Mouse (Mus musculus): ENCODE results near the gene Lcn9. TPM values are rescaled to one million over a fixed set of nuclear protein-coding genes. Genes with fewer than 3 reads are reported as not detected.

The Lcn9 gene
- polyA plus RNA-seq (2012; ENCODE audit: insufficient read depth, insufficient read length, missing spikeins): not detected in 2 replicates

GRCm38 (mm10) chr2:25822806-25823205 is at the start of gene Lcn9:
TSS of gene Lcn9 (plus strand) at chr2:25823153.
- Histone ChIP-seq H3K4me1 (ENCODE audit: control insufficient read depth, insufficient read depth, low read length) (peaks cover 4% of the 10 kb centered on the region; the same call in 1 of the 2 replicates), H3K4me3 (ENCODE audit: insufficient read depth, low read length) (no peak within 1 kb of the TSS), H3K27ac (ENCODE audit: insufficient read depth, low read depth, low read length) (no peak within 1 kb of the TSS)
- no peak for TF ChIP-seq CTCF (IDR thresholded peaks at IDR 0.05; ENCODE audit: low read depth, low read length)
- TF ChIP-seq POLR2A (IDR thresholded peaks at IDR 0.05; ENCODE audit: borderline replicate concordance, low read depth, low read length): no peak

- H3K4me3 ChIP-seq (ENCODE audit: insufficient read depth, low read length): no peak overlapping the region
- H3K4me1 ChIP-seq (ENCODE audit: control insufficient read depth, insufficient read depth, low read length): no peaks in the 10 kb centered on the region
- H3K27ac ChIP-seq (ENCODE audit: insufficient read depth, low read depth, low read length): no peak overlapping the region
- TF ChIP-seq CTCF (IDR thresholded peaks at IDR 0.05; ENCODE audit: low read depth, low read length) (no peak), POLR2A (IDR thresholded peaks at IDR 0.05; ENCODE audit: borderline replicate concordance, low read depth, low read length) (no peak)
Measured at GRCm38 (mm10) chr2:25773507-25773906, 49.4 kb upstream of the Lcn9 start.

GRCm38 (mm10) chr2:25774640-25775039 is 48.3 kb upstream of the Lcn9 start:
- Histone ChIP-seq H3K4me1 (ENCODE audit: control insufficient read depth, insufficient read depth, low read length) (no peaks in the 10 kb centered on the region), H3K4me3 (ENCODE audit: insufficient read depth, low read length) (no peak overlapping the region), H3K27ac (ENCODE audit: insufficient read depth, low read depth, low read length) (no peak overlapping the region)
- TF ChIP-seq POLR2A (IDR thresholded peaks at IDR 0.05; ENCODE audit: borderline replicate concordance, low read depth, low read length) (no peak), CTCF (IDR thresholded peaks at IDR 0.05; ENCODE audit: low read depth, low read length) (no peak)

DNA sequence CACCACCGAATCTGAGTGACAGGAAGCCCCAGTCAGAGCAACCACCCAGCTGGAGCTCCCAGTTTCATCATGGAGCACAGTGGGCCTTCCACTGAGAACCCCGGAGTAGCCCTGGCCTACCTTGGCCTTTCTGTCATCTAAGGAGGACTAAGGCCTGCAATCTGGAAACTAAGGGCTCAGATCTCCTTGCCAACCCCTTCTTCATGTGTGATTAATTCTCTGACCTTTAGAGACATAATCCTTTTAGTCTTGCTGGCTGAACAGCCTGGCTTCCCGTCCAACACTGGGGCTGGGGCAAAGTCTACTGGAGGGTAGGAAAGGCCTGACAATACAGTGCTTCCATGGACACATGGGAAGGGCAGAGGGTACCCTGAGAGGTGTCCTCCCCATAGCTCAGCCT is 47.0 kb upstream of the Lcn9 start:
- no peak overlapping the region for H3K4me3 ChIP-seq (ENCODE audit: insufficient read depth, low read length)
- H3K27ac ChIP-seq (ENCODE audit: insufficient read depth, low read depth, low read length): no peak overlapping the region
- H3K4me1 ChIP-seq (ENCODE audit: control insufficient read depth, insufficient read depth, low read length): no peaks in the 10 kb centered on the region
- TF ChIP-seq CTCF (IDR thresholded peaks at IDR 0.05; ENCODE audit: low read depth, low read length) (no peak), POLR2A (IDR thresholded peaks at IDR 0.05; ENCODE audit: borderline replicate concordance, low read depth, low read length) (no peak)

DNA sequence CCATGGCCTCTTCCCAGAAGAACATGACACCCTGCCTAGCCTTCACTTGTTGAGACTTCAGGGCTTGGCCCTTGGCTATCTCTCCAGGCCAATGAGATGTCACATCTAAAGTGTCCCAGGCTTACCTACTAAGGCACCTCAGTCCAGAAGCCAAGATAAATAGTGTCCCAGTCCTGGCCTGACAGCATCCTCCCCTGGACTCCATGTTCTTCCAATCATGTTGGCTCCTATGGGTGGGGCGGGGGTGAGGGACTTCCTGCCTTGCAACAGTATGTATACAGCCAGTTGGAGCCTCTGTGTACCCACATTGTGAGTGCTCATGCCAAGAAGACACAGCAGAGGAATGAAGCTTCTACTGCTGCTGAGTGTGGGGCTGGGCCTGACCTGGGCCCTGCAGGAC is 46.2 kb upstream of the Lcn9 start, which contains the start of gene Lcn11:
Lcn11 (plus strand) TSS at position 301 of the 400 bp plus-strand sequence.
- Histone ChIP-seq H3K27ac (ENCODE audit: insufficient read depth, low read depth, low read length) (no peak within 1 kb of the TSS), H3K4me1 (ENCODE audit: control insufficient read depth, insufficient read depth, low read length) (no peaks in the 10 kb centered on the region), H3K4me3 (ENCODE audit: insufficient read depth, low read length) (no peak within 1 kb of the TSS)
- TF ChIP-seq CTCF (IDR thresholded peaks at IDR 0.05; ENCODE audit: low read depth, low read length) (no peak), POLR2A (IDR thresholded peaks at IDR 0.05; ENCODE audit: borderline replicate concordance, low read depth, low read length) (no peak)

DNA sequence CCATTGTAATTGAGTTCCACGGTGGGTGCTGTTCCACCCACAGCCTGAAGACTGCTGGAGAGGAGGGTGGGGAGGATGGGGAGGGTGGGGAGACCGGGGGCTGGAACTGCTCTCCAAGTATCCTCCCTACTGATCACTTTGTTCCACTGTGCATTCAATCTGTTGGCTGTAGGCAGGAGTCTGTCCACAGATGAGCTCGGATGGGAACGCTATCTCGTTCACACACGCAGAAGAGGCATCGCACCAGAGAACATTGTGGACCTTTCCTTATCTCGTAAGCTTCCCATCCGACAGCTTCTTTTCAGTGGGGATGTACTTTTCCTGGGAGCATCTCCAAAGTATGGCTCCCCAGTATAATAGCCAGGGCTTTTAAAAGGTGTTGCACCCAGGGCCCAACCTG is 43.9 kb upstream of the Lcn9 start:
- TF ChIP-seq CTCF (IDR thresholded peaks at IDR 0.05; ENCODE audit: low read depth, low read length): no peak
- no peak for TF ChIP-seq POLR2A (IDR thresholded peaks at IDR 0.05; ENCODE audit: borderline replicate concordance, low read depth, low read length)
- no peak overlapping the region for H3K4me3 ChIP-seq (ENCODE audit: insufficient read depth, low read length)
- no peak overlapping the region for H3K27ac ChIP-seq (ENCODE audit: insufficient read depth, low read depth, low read length)
- H3K4me1 ChIP-seq (ENCODE audit: control insufficient read depth, insufficient read depth, low read length): no peaks in the 10 kb centered on the region

- no peak overlapping the region for H3K4me3 ChIP-seq (ENCODE audit: insufficient read depth, low read length)
- no peak for TF ChIP-seq CTCF (IDR thresholded peaks at IDR 0.05; ENCODE audit: low read depth, low read length)
- TF ChIP-seq POLR2A (IDR thresholded peaks at IDR 0.05; ENCODE audit: borderline replicate concordance, low read depth, low read length): no peak
- no peak overlapping the region for H3K27ac ChIP-seq (ENCODE audit: insufficient read depth, low read depth, low read length)
Measured at GRCm38 (mm10) chr2:25780921-25781320, 42.0 kb upstream of the Lcn9 start.

GRCm38 (mm10) chr2:25781957-25782356 is 41.0 kb upstream of the Lcn9 start, which contains the start of gene Gm13539:
TSS of gene Gm13539 (plus strand) at chr2:25782257.
- no peak within 1 kb of the TSS for H3K4me3 ChIP-seq (ENCODE audit: insufficient read depth, low read length)
- no peaks in the 10 kb centered on the region for H3K4me1 ChIP-seq (ENCODE audit: control insufficient read depth, insufficient read depth, low read length)
- no peak for TF ChIP-seq POLR2A (IDR thresholded peaks at IDR 0.05; ENCODE audit: borderline replicate concordance, low read depth, low read length)
- no peak for TF ChIP-seq CTCF (IDR thresholded peaks at IDR 0.05; ENCODE audit: low read depth, low read length)
- no peak within 1 kb of the TSS for H3K27ac ChIP-seq (ENCODE audit: insufficient read depth, low read depth, low read length)

More at GRCm38 (mm10) chr2:25780921-25781320, 42.0 kb upstream of the Lcn9 start:
- no peaks in the 10 kb centered on the region for H3K4me1 ChIP-seq (ENCODE audit: control insufficient read depth, insufficient read depth, low read length)

DNA sequence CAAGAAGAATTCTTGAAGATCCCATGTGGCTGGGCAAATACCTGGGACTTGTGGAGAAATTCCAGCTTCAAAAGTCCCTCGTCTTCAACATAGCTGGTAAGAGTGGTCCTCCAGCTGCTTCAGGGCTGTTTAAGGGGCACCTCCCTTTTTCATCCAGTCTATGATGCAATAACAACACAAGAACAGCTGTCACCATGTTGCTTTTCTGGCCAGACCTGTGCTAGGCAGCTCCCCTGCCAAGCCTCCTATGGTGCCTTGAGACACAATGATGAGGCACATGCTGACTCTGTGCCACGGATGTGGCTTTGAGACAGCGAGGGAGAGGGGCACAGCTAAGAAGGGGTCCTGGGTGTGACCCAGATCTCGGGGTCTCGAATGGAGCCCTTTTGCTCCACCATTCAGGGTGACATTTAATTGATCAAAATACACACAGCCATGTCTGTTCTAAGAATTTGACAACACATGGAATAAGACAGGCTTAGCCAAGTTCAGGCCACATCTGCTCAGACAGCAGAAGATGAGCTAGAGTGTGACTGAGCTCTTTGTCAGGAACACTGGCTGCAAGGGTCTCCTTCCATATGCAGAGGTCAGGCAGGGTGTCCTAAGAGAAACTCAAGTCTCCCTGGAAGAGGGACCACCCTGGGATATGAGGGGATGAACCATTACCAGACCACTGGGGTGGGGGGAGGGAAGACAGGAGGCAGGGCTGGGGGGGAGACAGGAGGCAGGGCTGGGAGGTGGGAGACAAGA is 37.2 kb upstream of the Lcn9 start:
- Histone ChIP-seq H3K4me1 (ENCODE audit: control insufficient read depth, insufficient read depth, low read length) (no peaks in the 10 kb centered on the region), H3K4me3 (ENCODE audit: insufficient read depth, low read length) (no peak overlapping the region), H3K27ac (ENCODE audit: insufficient read depth, low read depth, low read length) (no peak overlapping the region)
- TF ChIP-seq CTCF (IDR thresholded peaks at IDR 0.05; ENCODE audit: low read depth, low read length) (no peak), POLR2A (IDR thresholded peaks at IDR 0.05; ENCODE audit: borderline replicate concordance, low read depth, low read length) (no peak)

- Histone ChIP-seq H3K27ac (ENCODE audit: insufficient read depth, low read depth, low read length) (no peak overlapping the region), H3K4me1 (ENCODE audit: control insufficient read depth, insufficient read depth, low read length) (no peaks in the 10 kb centered on the region), H3K4me3 (ENCODE audit: insufficient read depth, low read length) (no peak overlapping the region)
- TF ChIP-seq POLR2A (IDR thresholded peaks at IDR 0.05; ENCODE audit: borderline replicate concordance, low read depth, low read length) (no peak), CTCF (IDR thresholded peaks at IDR 0.05; ENCODE audit: low read depth, low read length) (no peak)
Measured at GRCm38 (mm10) chr2:25789092-25789491, 33.9 kb upstream of the Lcn9 start.
